Mouse (Mus musculus) midbrain, embryonic 12.5 days (tissue): Measurements from ENCODE around the gene Gm3500. TPM values are rescaled to one million over a fixed set of nuclear protein-coding genes. Genes with fewer than 3 reads are reported as not detected.
"Not testable (repeated sequence)": the region's sequence is repeated elsewhere in the genome, so short reads cannot be mapped to it uniquely, and the experiment has no call there.

ENCODE experiments used
- ATAC-seq: fragments of 200-750 bp; cut with Nextera tagmentation; 2 replicates; pipeline ENCODE4 v1.8.0; 2017; ENCODE audit warnings: low read depth, moderate TSS enrichment, moderate library complexity; ENCODE audit not compliant: low FRiP score
- H3K27ac ChIP-seq: fragments of 300-500 bp; sonication (generic); replicated peaks from 2 replicates; pipeline ENCODE4 v1.5.1; 2016; ENCODE audit warnings: mild to moderate bottlenecking
- H3K27me3 ChIP-seq: fragments of 300-500 bp; sonication (generic); 2 replicates; pipeline ENCODE4 v1.6.1; 2016; ENCODE audit warnings: mild to moderate bottlenecking
- H3K36me3 ChIP-seq: fragments of 300-500 bp; sonication (generic); 2 replicates; pipeline ENCODE4 v1.6.1; 2016
- H3K4me1 ChIP-seq: fragments of 300-500 bp; sonication (generic); 2 replicates; pipeline ENCODE4 v1.6.1; 2016
- H3K4me2 ChIP-seq: fragments of 300-500 bp; sonication (generic); replicated peaks from 2 replicates; pipeline ENCODE4 v1.6.1; 2016; ENCODE audit warnings: mild to moderate bottlenecking, moderate library complexity
- H3K4me3 ChIP-seq: fragments of 300-500 bp; sonication (generic); 2 replicates; pipeline ENCODE4 v1.5.1; 2016; ENCODE audit warnings: mild to moderate bottlenecking
- H3K9ac ChIP-seq: fragments of 300-500 bp; sonication (generic); replicated peaks from 2 replicates; pipeline ENCODE4 v1.6.1; 2016; ENCODE audit warnings: mild to moderate bottlenecking, moderate library complexity
- H3K9me3 ChIP-seq: fragments of 300-500 bp; sonication (generic); 2 replicates; pipeline ENCODE4 v1.6.1; 2016; ENCODE audit warnings: mild to moderate bottlenecking
- WGBS: fragments of 180-500 bp; shearing (Covaris S2); methylation state at CpG from one replicate; pipeline ENCODE4 v1.1.7; 2016; 5-methylcytosine and 5-hydroxymethylcytosine counted together
- polyA plus RNA-seq: library from polyadenylated mRNA; unstranded; fragments of >200 nt; fragmentation: Nextera tagmentation; extraction: Ambion mirVana; gene quantifications from 2 replicates; pipeline ENCODE4 v1.2.1, GENCODE M21; 2016

The Gm3500 gene
- 0.46 TPM in 1 of 2 replicates, not detected in the other for polyA plus RNA-seq

GRCm38 (mm10) chr14:5388949-5389348, at the start of gene Gm3500:
Gene Gm3500 (minus strand): TSS chr14:5389049.
- not testable (repeated sequence) for H3K27ac ChIP-seq, ATAC-seq

GRCm38 (mm10) chr14:5334828-5335227, 54.0 kb downstream of the Gm3500 start, which contains the start of gene Gm3542:
Gene Gm3542 (minus strand): TSS chr14:5334928.
- not testable (repeated sequence) for H3K9me3 ChIP-seq, H3K36me3 ChIP-seq, H3K4me3 ChIP-seq, H3K9ac ChIP-seq, ATAC-seq, H3K27ac ChIP-seq, H3K4me2 ChIP-seq, H3K27me3 ChIP-seq, H3K4me1 ChIP-seq
- WGBS = no CpG with 5 or more reads among the region's 2 CpGs

More at GRCm38 (mm10) chr14:5388949-5389348, at the start of gene Gm3500:
- not testable (repeated sequence) for H3K9me3 ChIP-seq, H3K4me3 ChIP-seq, H3K27me3 ChIP-seq, H3K4me2 ChIP-seq, H3K9ac ChIP-seq, H3K4me1 ChIP-seq, H3K36me3 ChIP-seq
- WGBS = no CpG with 5 or more reads among the region's 37 CpGs

Other genes starting within 250 kb of the Gm3500 start
- gene Gm3317, start 224.5 kb downstream of the Gm3500 start, polyA plus RNA-seq = not detected in 2 replicates
- not detected in 2 replicates for gene Gm8271, start 203.3 kb downstream of the Gm3500 start, polyA plus RNA-seq
- not detected in 2 replicates for gene Gm3526, start 128.5 kb downstream of the Gm3500 start, polyA plus RNA-seq
- not detected in 2 replicates for gene Gm3542, start 54.1 kb downstream of the Gm3500 start, polyA plus RNA-seq
- gene Gm3194, start 66.4 kb upstream of the Gm3500 start, polyA plus RNA-seq = 0.77 and 1.7 TPM in 2 replicates
- gene Gm8246, start 88.8 kb upstream of the Gm3500 start, polyA plus RNA-seq = not detected in 2 replicates
- not detected in 2 replicates for gene Gm3187, start 95.2 kb upstream of the Gm3500 start, polyA plus RNA-seq
- gene Gm3488, start 112.6 kb upstream of the Gm3500 start, polyA plus RNA-seq = 3.5 and 3.8 TPM in 2 replicates
- gene Gm3532, start 149.4 kb upstream of the Gm3500 start, polyA plus RNA-seq = not detected in 2 replicates
- gene Gm8265, start 244.0 kb upstream of the Gm3500 start, polyA plus RNA-seq = not detected in 2 replicates